Mouse (Mus musculus) midbrain, embryonic 15.5 days (tissue): ENCODE results near the gene Asxl2. TPM values are rescaled to one million over a fixed set of nuclear protein-coding genes. Genes with fewer than 3 reads are reported as not detected.
"Not testable (repeated sequence)": the region's sequence is repeated elsewhere in the genome, so short reads cannot be mapped to it uniquely, and the experiment has no call there.

Source experiments
- ATAC-seq: fragments of 200-750 bp; cut with Nextera tagmentation; replicated peaks from 2 replicates; pipeline ENCODE4 v1.8.0; 2017; ENCODE audit warnings: moderate TSS enrichment
- H3K27ac ChIP-seq: fragments of 300-500 bp; sonication (generic); 2 replicates; pipeline ENCODE4 v1.5.1; 2015; ENCODE audit warnings: mild to moderate bottlenecking, inconsistent platforms
- H3K27me3 ChIP-seq: fragments of 300-500 bp; sonication (generic); replicated peaks from 2 replicates; pipeline ENCODE4 v1.6.1; 2015; ENCODE audit warnings: inconsistent platforms
- H3K36me3 ChIP-seq: fragments of 300-500 bp; sonication (generic); replicated peaks from 2 replicates; pipeline ENCODE4 v1.6.1; 2015; ENCODE audit warnings: inconsistent platforms
- H3K4me1 ChIP-seq: fragments of 300-500 bp; sonication (generic); 2 replicates; pipeline ENCODE4 v1.6.1; 2015; ENCODE audit warnings: inconsistent platforms
- H3K4me2 ChIP-seq: fragments of 300-500 bp; sonication (generic); 2 replicates; pipeline ENCODE4 v1.6.1; 2015; ENCODE audit warnings: inconsistent platforms, mild to moderate bottlenecking, moderate library complexity
- H3K4me3 ChIP-seq: fragments of 300-500 bp; sonication (generic); 2 replicates; pipeline ENCODE4 v1.5.1; 2015; ENCODE audit warnings: mild to moderate bottlenecking, inconsistent platforms
- H3K9ac ChIP-seq: fragments of 300-500 bp; sonication (generic); 2 replicates; pipeline ENCODE4 v1.6.1; 2015; ENCODE audit warnings: mild to moderate bottlenecking, inconsistent platforms
- H3K9me3 ChIP-seq: fragments of 300-500 bp; sonication (generic); 2 replicates; pipeline ENCODE4 v1.6.1; 2016; ENCODE audit warnings: inconsistent platforms
- WGBS: fragments of 180-500 bp; shearing (Covaris S2); methylation state at CpG from one replicate; pipeline ENCODE4 v1.1.7; 2015; ENCODE audit warnings: mixed read lengths; 5-methylcytosine and 5-hydroxymethylcytosine counted together
- polyA plus RNA-seq: library from polyadenylated mRNA; unstranded; fragments of >200 nt; fragmentation: Nextera tagmentation; extraction: Ambion mirVana; gene quantifications from 2 replicates; pipeline ENCODE4 v1.2.1, GENCODE M21; 2015

Asxl2 gene
- polyA plus RNA-seq, 1 experiment from 2014 or later, result 16.8 TPM

DNA sequence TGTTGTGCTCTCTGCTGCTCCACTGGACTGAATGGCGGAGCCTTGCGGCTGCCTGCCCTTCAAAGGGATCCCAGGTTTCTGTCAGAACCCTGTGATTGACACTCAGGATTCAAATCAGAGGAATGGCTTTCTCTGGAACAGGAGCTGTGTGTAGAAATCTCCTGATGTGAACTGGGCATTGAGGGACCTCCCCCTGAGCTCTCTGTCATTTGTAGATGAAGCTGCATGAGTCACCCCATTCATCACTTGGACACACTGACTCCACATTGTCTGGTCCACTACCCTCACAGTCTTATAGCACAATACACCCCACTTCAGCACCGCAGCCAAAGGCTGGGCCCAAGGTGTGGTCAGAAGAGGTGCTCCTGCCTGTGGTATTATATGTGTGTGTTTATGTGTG lies 21.0 kb upstream of the Asxl2 start:
- not testable (repeated sequence) for H3K4me1 ChIP-seq, H3K4me3 ChIP-seq, ATAC-seq, H3K27me3 ChIP-seq, H3K9ac ChIP-seq, H3K9me3 ChIP-seq, H3K27ac ChIP-seq, H3K4me2 ChIP-seq
- peaks cover 34% of the 10 kb centered on the region for H3K36me3 ChIP-seq
- 79% methylated on average over 3 of the region's 3 CpGs for WGBS

DNA sequence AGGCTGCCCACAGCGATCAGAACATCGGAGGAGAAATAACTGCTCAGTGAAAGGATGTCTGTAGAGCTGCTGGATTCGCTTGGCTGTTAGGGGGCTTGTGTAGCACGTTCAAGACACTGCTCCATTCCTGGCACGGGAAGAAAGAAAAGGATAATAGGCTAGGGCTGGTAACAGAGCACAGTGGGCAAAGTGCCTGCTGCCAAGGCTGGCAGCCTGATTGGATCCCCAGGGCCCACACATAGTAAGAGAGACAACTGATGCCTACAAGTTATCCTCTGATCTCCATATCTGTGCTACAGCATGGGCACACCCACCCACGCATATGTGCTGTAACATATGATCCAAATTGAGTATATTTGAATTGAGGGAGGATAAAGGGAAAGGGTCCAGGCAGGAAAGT lies 20.1 kb upstream of the Asxl2 start:
- Histone ChIP-seq H3K27me3 (no peaks in the 10 kb centered on the region), H3K4me2 (no peak overlapping the region), H3K27ac (no peak overlapping the region), H3K36me3 (peaks cover 28% of the 10 kb centered on the region), H3K9me3 (no peaks in the 10 kb centered on the region), H3K9ac (no peak overlapping the region), H3K4me3 (no peak overlapping the region), H3K4me1 (no peaks in the 10 kb centered on the region)
- ATAC-seq, result peak; percentile 51
- WGBS, result 73% methylated on average over 6 of the region's 6 CpGs

GRCm38 (mm10) chr12:3414956-3415355 lies 11.7 kb upstream of the Asxl2 start:
- no peaks in the 10 kb centered on the region for H3K4me1 ChIP-seq
- no peak overlapping the region for H3K9ac ChIP-seq
- H3K9me3 ChIP-seq, result no peaks in the 10 kb centered on the region
- H3K27ac ChIP-seq, result no peak overlapping the region
- H3K4me2 ChIP-seq, result no peak overlapping the region
- H3K4me3 ChIP-seq, result no peak overlapping the region
- no peaks in the 10 kb centered on the region for H3K36me3 ChIP-seq
- no peak for ATAC-seq
- no peaks in the 10 kb centered on the region for H3K27me3 ChIP-seq
- whole genome bisulfite sequencing, result 81% methylated on average over 4 of the region's 4 CpGs

GRCm38 (mm10) chr12:3418761-3419160 lies 7.9 kb upstream of the Asxl2 start:
- H3K4me3 ChIP-seq, result no peak overlapping the region
- ATAC-seq, result no peak
- no peak overlapping the region for H3K4me2 ChIP-seq
- H3K4me1 ChIP-seq, result no peaks in the 10 kb centered on the region
- WGBS, result 94% methylated on average over 3 of the region's 3 CpGs
- H3K9ac ChIP-seq, result no peak overlapping the region
- no peaks in the 10 kb centered on the region for H3K27me3 ChIP-seq
- H3K9me3 ChIP-seq, result no peaks in the 10 kb centered on the region
- H3K36me3 ChIP-seq, result no peaks in the 10 kb centered on the region
- H3K27ac ChIP-seq, result no peak overlapping the region

DNA sequence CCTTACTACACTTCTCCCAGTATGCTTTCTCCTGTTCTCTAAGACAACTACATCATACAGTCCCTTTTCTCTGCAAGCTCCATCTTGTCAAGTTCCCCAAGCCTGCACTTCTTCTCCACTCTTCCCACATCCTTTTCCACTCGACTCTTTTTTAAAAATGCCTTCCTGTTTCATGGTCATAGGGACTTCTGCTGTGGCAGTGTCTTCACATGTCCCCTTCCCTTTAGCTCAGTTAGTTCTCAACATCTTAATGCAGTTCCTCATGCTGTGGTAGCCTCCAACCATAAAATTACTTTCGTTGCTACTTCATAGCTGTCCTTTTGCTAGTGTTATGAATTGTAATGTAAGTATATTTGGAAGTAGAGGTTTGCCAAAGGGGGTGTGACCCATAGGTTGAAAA lies 6.1 kb upstream of the Asxl2 start:
- Histone ChIP-seq H3K4me3 (no peak overlapping the region), H3K9me3 (no peaks in the 10 kb centered on the region), H3K36me3 (no peaks in the 10 kb centered on the region), H3K9ac (no peak overlapping the region), H3K27me3 (no peaks in the 10 kb centered on the region), H3K4me1 (peaks cover 14% of the 10 kb centered on the region), H3K27ac (no peak overlapping the region), H3K4me2 (no peak overlapping the region)
- WGBS, result 92% methylated on average over 2 of the region's 2 CpGs
- ATAC-seq, result no peak

DNA sequence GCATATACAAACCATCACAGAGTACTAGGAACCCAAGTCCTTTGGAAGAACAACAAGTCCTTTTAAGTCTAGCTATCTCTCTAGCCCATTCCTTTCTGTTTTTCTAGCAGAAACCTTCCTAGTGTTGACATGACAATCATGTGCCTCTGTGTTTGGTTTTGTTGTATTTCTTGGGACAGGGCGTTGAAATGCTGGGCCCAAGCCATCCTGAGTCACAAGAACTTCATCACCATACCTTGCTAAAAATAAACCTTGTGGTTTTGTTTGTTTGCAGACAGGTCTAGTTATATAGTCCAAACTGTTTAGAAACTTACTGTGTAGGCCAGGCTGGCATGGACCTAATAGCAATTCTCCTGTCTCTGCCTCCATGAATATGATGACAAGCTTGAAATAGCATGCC lies 3.9 kb upstream of the Asxl2 start:
- Histone ChIP-seq H3K4me3 (no peak overlapping the region), H3K4me2 (no peak overlapping the region)
- 98% methylated on average over 1 of the region's 1 CpGs for WGBS

GRCm38 (mm10) chr12:3424179-3424578 lies 2.5 kb upstream of the Asxl2 start:
- 96% methylated on average over 2 of the region's 2 CpGs for WGBS
- no peak for ATAC-seq
- Histone ChIP-seq H3K4me1 (peaks cover 25% of the 10 kb centered on the region), H3K9me3 (no peaks in the 10 kb centered on the region), H3K27me3 (no peaks in the 10 kb centered on the region), H3K9ac (no peak overlapping the region), H3K36me3 (no peaks in the 10 kb centered on the region), H3K4me3 (no peak overlapping the region), H3K4me2 (no peak overlapping the region), H3K27ac (no peak overlapping the region)

More for the DNA sequence above, 3.9 kb upstream of the Asxl2 start:
- H3K36me3 ChIP-seq, result no peaks in the 10 kb centered on the region
- no peak overlapping the region for H3K27ac ChIP-seq
- H3K9ac ChIP-seq, result no peak overlapping the region
- H3K4me1 ChIP-seq, result peaks cover 16% of the 10 kb centered on the region
- no peaks in the 10 kb centered on the region for H3K9me3 ChIP-seq
- no peaks in the 10 kb centered on the region for H3K27me3 ChIP-seq
- no peak for ATAC-seq

GRCm38 (mm10) chr12:3425375-3426341 lies 999 bp upstream of the Asxl2 start:
- peak overlapping the region; percentile 96 for H3K27ac ChIP-seq
- no peaks in the 10 kb centered on the region for H3K36me3 ChIP-seq
- H3K9ac ChIP-seq, result peak overlapping the region; percentile 37; the same call in 1 of the 2 replicates
- 46% methylated on average over 15 of the region's 15 CpGs for WGBS
- peak; percentile 72 for ATAC-seq
- H3K4me1 ChIP-seq, result peaks cover 25% of the 10 kb centered on the region
- peak overlapping the region; percentile 64 for H3K4me2 ChIP-seq
- H3K9me3 ChIP-seq, result no peaks in the 10 kb centered on the region
- H3K4me3 ChIP-seq, result peak overlapping the region; percentile 100
- no peaks in the 10 kb centered on the region for H3K27me3 ChIP-seq

GRCm38 (mm10) chr12:3427067-3427889 lies 621 bp downstream of the Asxl2 start:
- Histone ChIP-seq H3K4me2 (peak overlapping the region; percentile 64), H3K27me3 (no peaks in the 10 kb centered on the region), H3K27ac (peak overlapping the region; percentile 96), H3K4me3 (peak overlapping the region; percentile 100), H3K9me3 (no peaks in the 10 kb centered on the region), H3K36me3 (no peaks in the 10 kb centered on the region), H3K4me1 (peaks cover 25% of the 10 kb centered on the region), H3K9ac (peak overlapping the region; percentile 84)
- WGBS, result under 1% methylated on average over 65 of the region's 65 CpGs
- peak; percentile 66 for ATAC-seq

DNA sequence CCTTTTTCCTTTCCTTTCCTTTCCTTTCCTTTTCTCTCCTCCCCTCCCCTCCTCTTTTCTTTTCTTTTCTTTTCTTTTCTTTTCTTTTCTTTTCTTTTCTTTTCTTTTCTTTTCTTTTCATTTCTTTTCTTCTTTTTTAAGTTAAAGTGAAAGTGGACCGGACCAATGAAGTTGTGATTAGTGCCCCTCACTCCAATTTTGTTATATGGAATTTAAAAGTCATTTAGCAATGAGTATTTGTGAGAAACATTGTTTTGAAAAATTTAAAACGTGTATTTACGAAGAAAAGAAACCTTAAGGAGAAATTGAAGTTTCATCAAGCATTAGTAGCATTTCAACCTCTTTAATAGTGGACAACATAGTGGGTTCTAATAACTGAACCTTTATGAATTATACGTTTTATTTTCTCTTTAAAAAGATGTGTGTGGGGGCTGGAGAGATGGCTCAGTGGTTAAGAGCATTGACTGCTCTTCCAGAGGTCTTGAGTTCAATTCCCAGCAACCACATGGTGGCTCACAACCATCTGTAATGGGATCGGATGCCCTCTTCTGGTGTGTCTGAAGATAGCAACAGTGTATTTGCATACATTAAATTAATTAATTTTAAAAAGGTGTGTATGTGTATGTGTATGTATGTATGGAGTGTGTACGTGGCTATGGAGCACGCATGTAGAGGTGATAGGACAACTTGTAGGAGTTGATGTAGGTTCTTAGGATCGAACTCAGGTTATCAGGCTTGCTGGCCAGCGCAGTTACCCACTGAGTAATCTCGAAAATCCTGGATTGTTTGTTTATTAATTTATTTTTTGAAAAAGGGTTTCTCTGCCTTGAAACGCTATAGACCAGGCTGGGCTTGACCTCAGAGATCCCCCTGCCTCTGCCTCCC lies 1.5 kb downstream of the Asxl2 start:
- 69% methylated on average over 11 of the region's 11 CpGs for WGBS
- peak overlapping the region; percentile 64 for H3K4me2 ChIP-seq
- no peak overlapping the region for H3K27ac ChIP-seq
- H3K36me3 ChIP-seq, result no peaks in the 10 kb centered on the region
- H3K9me3 ChIP-seq, result no peaks in the 10 kb centered on the region
- H3K27me3 ChIP-seq, result no peaks in the 10 kb centered on the region
- peak overlapping the region; percentile 100 for H3K4me3 ChIP-seq
- H3K4me1 ChIP-seq, result peaks cover 25% of the 10 kb centered on the region
- H3K9ac ChIP-seq, result no peak overlapping the region
- ATAC-seq, result no peak

- WGBS, result 83% methylated on average over 2 of the region's 2 CpGs
- no peak for ATAC-seq
- Histone ChIP-seq H3K4me3 (no peak overlapping the region), H3K27me3 (no peaks in the 10 kb centered on the region), H3K9me3 (no peaks in the 10 kb centered on the region), H3K9ac (no peak overlapping the region), H3K4me1 (peaks cover 18% of the 10 kb centered on the region), H3K4me2 (no peak overlapping the region), H3K36me3 (no peaks in the 10 kb centered on the region), H3K27ac (no peak overlapping the region)
Observed at GRCm38 (mm10) chr12:3429681-3430442, 3.2 kb downstream of the Asxl2 start.
